Mouse (Mus musculus): ENCODE data around the gene Axdnd1.
A peak's percentile ranks its signal among the peaks of the same experiment; 100 is the strongest.
"Not testable (repeated sequence)": the region's sequence is repeated elsewhere in the genome, so short reads cannot be mapped to it uniquely, and the experiment has no call there.

The Axdnd1 gene

DNA sequence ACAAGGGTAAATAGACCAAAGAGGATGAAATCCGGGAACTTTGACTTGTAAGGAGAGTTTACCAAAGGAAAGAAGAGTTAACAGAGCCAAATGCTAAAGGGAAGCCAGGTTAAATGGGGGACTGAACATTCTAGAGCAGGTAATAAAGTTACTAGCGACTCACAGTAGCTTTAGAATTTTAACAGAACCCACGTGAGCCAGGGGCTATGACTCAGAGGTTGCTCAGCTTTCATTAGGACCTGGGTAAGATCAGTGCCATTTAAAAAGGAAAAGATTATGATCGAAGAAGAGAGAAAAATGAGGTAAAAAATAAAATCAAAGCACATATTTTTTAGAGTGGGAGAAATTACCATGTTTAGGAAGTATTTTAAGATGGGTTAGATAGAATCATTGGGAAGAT lies 80.1 kb downstream of the Axdnd1 start:
- peak; percentile 5 for DNase-seq (ENCODE audit: low read depth, low spot score)

DNA sequence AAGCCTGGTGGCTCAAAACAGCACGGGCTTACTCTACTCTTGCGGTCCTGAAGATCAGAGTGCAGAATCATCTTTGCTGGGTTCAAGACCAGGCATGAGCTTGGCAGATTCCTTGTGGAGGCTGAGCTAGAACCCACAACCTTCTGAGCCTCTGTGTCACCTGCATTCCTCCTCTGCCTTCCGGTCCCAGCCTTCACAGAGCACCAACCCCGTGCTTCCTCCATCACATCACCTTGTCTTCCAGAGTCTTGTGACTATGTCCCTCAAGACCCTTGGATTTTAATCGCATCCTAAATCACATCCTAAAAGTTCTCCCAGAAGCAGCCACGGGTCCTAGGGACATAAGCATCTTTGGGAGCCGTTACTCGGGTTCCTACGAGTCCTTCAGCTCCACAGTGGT lies 97.8 kb downstream of the Axdnd1 start:
- no peak for DNase-seq (ENCODE audit: low read depth, low spot score)

DNA sequence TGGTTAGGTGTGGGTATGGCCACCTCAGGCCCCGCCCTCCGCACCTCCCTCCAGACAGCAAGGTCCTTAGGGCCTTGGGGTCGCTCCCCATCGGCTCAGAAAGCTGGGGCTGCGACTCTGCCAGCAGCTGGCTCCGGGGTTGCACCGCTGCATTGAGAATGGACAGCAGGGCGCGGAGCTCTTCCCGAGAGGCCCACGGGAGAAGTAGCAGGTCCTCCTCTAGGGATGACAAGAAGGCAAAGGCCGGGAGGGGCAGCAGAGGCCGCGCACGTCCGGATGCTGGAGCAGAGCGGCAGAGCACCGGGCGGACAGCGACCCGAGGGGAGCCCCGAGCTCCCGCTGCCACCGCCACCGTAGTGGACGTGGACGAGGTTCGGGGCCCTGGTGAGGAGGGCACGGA lies 110.3 kb downstream of the Axdnd1 start, which contains the start of gene Nphs2:
Gene Nphs2 (plus strand): TSS at position 98 of the 400 bp plus-strand sequence.
- DNase-seq (ENCODE audit: low read depth, low spot score) = no peak

DNA sequence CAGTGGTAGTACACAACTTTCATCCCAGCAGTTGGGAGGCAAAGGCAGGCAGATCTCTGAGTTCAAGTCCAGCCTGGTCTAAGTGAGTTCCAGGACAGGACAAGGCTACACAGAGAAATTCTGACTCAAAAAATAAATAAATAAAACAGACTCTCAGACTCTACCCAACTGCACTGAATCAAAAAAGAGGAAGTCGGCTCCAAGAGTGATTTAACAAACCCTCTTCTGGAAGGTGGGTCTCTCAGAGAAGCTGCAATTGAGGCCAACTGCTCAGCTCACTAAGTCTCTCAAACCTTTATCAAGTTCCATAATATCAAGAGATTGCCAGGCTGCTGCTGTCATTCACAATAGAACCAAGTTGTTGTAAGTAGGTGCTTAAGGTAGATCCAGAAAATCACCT lies 112.4 kb downstream of the Axdnd1 start:
- DNase-seq (ENCODE audit: low read depth, low spot score) = no peak

DNA sequence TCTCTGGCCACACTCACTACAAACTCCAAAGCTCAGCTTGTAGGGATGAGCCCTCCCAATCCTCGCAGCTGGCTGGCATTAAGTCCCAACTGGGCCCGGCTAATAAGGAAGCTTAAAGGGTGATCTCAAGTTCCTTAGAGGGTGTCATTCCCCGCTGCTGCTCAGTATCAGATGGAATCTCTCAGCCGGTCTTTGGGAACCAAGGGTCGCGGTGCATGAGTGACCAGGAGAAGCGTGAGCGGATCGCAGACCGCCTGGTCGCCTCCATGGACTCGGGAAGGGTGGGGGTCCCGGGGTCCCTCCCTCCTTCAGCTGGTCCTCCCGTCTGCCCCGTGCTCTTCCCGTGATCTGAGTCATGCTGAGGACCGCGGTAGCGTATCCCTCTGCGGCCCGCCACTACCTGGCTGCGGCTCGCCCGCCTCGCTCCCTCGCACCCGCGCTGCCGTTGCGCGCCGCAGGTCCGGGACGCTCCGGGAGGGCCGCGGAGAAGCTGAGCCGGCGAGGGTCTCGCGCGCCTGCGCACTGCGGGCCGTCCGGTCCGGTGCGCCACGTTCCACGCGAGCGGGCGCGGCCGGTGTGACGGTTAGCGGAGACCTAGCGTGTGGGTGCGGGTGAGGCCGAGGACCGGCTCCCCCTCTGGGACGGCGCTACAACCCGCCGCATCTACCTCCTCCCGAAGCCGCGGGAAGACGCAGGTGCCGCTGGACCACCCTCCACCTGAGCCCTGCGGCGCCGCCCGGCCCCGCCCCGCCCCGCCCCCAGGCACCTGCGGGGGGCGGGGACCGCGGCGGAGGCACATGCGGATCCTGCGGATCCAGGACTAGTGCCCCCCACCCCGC lies 117.8 kb downstream of the Axdnd1 start, which contains the start of gene Tdrd5:
Gene Tdrd5 (minus strand): TSS at position 754 of the 839 bp plus-strand sequence.
- DNase-seq (ENCODE audit: low read depth, low spot score) = peak; percentile 37

DNA sequence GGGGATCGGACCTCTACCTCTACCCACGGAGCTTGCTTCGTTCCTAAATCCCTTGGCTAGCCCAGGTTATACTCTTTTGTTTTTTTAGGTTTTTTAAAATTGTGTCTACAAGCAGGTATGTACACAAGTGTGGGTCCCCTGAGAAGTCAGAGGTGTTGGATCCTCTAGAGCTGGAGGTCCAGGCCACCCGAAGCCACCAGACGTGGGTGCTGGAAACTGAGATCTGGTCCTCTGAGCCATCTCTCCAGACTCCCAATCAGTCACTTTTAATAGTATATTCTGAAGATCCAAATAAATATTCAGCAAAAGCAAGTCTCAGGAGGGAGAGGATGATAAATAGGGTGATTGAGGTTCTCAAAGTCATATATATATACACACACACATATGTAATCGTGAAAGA lies 130.9 kb downstream of the Axdnd1 start:
- DNase-seq (ENCODE audit: low read depth, low spot score) = no peak

DNA sequence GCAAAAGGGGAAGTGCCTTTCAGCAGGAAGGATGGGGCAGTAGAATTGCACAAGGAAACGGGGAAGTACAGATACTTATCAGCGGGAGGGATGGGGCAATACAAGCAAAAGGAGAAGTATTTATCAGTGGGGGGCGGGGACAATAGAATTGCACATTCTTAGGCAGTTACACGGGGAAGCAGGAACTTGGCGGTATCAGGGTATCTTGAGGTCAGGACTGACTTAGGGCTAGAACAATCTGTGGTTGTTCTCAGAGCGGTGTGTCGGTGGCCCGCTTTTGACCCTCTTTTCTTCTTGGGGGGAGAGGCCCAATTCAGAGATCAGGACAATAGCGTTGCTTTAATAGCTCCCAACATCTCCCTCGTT lies 131.8 kb downstream of the Axdnd1 start:
- DNase-seq (ENCODE audit: low read depth, low spot score) = not testable (repeated sequence)

DNA sequence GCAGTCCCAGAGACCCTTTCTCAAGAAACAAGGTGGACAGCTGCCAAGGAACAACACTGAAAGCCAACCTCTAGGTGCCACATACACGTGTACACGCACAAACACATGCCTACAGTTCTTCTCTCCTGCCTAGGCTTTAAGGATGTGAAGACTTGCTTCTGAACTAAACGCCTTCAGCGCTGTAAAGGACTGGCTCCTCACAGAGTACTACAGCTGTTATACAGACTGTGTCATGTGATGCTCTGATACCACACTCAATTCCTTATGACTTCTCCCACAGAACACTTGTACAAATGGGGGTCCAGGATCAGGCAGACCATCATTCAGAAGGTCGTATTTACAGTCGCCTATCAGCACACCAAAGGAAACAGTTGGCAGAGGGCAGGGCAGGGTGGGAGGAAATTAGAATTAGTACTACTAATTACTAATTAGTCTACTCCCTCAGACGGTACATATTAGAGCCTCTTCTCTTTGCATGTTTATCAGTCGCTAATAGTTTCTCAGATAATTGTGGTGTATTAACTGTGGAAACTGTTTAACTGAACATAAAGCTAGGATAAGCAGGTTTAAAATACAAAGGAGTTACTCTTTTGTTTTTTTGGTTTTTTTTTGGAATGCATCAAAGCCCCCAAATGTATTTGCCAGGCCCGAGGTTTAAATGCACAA lies 132.3 kb downstream of the Axdnd1 start:
- no peak for DNase-seq (ENCODE audit: low read depth, low spot score)

DNA sequence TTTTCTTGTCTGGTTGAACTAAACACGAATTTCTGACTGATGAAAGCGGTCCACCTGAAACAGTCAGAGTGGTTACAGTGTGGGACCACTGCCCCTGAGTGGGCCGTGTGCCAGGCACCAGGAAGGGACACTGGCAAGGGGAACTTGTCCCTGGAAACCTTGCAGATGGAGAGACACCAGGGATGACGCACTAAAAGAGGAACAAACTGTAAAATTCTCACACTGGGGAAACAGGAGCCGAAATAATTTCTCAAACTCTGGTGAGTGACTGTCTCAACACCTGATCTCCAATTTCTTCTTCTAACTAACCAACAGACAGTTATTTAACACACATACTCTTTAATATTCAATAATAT lies 135.4 kb downstream of the Axdnd1 start:
- DNase-seq (ENCODE audit: low read depth, low spot score) = no peak

DNA sequence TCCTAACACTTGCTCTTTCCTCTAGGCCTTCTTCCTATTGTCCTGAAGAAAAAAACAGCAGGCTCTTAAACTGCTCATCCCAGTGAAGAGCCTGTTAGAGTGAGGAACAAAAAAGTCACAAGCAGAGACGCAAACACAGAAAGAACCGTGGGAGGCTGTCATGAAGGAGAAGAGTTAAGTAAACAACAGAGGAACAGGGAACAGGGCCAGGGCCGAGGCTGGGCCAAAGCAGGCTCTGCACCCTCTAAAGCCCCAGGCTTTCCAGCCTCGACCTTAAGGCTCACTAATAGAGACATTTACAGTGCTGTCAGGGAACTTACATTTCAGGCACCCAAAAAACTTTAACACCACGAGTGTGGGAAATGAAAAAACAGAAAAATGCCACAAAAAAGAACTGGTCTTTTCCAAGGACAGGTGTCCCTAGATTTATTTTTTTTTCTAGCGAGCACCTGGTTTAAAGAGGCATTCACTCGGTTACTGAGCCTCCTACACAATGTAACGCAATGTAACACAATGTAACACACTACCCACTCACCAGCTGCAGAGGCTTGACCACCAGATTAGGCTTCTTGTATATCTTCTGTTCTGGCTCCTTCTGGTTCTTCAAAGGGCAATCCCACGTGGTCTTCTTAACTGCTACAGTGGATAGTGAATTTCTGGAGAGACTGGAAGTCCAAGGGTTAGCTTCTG lies 136.0 kb downstream of the Axdnd1 start:
- DNase-seq (ENCODE audit: low read depth, low spot score) = peak; percentile 47

DNA sequence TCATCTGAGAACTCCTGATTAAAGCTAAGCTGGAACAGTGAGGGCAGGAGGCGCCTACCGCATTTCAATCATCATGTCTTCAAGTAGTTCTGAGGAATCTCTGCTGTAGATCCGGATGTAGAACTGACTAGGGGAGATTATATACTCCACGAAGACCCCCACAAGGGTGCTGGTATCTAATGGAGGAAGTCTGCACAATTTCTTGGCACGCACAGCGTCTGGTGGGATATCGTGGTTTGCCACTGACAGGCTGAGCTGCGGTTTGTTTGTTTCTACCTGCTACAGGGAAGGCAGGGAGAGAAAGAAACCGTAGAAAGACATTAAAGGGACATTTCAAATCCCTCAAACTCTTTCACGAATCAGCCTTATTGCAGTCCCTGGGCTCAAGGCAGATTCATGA lies 136.8 kb downstream of the Axdnd1 start:
- DNase-seq (ENCODE audit: low read depth, low spot score) = no peak

DNA sequence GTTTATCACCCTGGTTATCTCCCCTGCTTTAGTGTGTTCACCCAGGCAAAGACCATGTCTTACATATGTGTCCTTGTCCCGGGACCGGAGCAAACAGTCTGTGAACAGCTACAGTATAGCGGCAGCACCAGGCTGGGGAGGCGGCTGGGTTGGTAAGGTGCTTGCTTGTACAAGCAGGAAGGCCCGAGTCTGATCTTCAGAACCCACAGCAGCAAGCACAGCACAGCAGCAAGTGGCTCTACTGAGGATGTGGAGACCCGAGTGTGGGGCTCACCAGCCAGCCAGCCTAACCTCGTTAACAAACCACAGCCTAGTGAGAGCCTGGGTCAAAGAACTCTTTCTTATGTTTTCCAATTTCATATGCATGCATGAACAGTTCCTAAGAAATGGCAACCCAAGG lies 140.8 kb downstream of the Axdnd1 start:
- DNase-seq (ENCODE audit: low read depth, low spot score) = no peak

DNA sequence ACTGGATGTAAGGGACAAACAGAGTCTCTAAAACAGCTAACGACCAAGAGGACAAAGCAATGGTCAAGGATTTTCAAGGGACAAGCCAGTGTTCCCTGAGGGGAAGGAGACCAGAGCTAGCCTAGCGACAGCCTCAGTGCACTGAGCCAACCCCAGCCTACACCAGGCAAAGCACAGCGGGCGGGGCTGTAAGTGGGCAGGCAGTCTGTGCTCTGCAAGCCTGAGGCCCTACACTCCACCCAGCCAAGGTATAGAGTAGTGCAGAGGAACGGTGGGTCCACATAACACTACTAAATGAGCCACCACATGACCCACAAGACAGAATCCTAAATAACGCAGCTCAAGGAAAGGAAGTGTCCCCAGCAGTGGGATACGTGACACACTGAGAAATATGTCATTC lies 147.3 kb downstream of the Axdnd1 start:
- no peak for DNase-seq (ENCODE audit: low read depth, low spot score)

Measured in brain, adult 2 months (tissue).